Mouse (Mus musculus) heart, adult 2 months (tissue): ENCODE results near the gene Ippk. TPM values are rescaled to one million over a fixed set of nuclear protein-coding genes. Genes with fewer than 3 reads are reported as not detected.

Experiments used
- DNase-seq, 2 experiments: peaks; one replicate each; pipeline ENCODE4 v3.0.0; 2021
- H3K27ac ChIP-seq: fragments of 200-600 bp; 2 replicates; pipeline ENCODE4 v1.8.1; 2022
- H3K27me3 ChIP-seq: fragments of 200-500 bp; 2 replicates; pipeline ENCODE4 v1.6.1; 2012; ENCODE audit warnings: mild to moderate bottlenecking, low read length, inconsistent platforms, mixed read lengths; ENCODE audit not compliant: control insufficient read depth, insufficient read depth
- H3K36me3 ChIP-seq: fragments of 200-500 bp; 2 replicates; pipeline ENCODE4 v1.6.1; 2012; ENCODE audit warnings: low read length, inconsistent platforms; ENCODE audit not compliant: control insufficient read depth, insufficient read depth
- H3K4me1 ChIP-seq: fragments of 200-500 bp; 2 replicates; pipeline ENCODE4 v1.6.1; 2011; ENCODE audit warnings: low read length; ENCODE audit not compliant: control insufficient read depth, insufficient read depth
- H3K4me3 ChIP-seq: fragments of 200-600 bp; 2 replicates; pipeline ENCODE4 v1.8.1; 2022
- H3K79me2 ChIP-seq: fragments of 200-500 bp; replicated peaks from 2 replicates; pipeline ENCODE4 v1.6.1; 2012; ENCODE audit warnings: mild to moderate bottlenecking, inconsistent platforms, low read length, moderate library complexity, mixed read lengths; ENCODE audit not compliant: control insufficient read depth, insufficient read depth
- H3K9ac ChIP-seq: fragments of 200-500 bp; 2 replicates; pipeline ENCODE4 v1.6.1; 2012; ENCODE audit warnings: low read depth, mild to moderate bottlenecking, control low read depth, inconsistent platforms, low read length, mixed read lengths
- CTCF ChIP-seq: fragments of 200-600 bp; IDR thresholded peaks from 2 replicates; pipeline ENCODE4 v1.8.1; 2022; ENCODE audit warnings: antibody characterized with exemption, mild to moderate bottlenecking, moderate library complexity
- EP300 ChIP-seq: fragments of 200-500 bp; IDR thresholded peaks from 2 replicates; pipeline ENCODE4 v1.6.1; 2011; ENCODE audit warnings: low read depth, low read length, control low read depth; ENCODE audit not compliant: insufficient read depth
- POLR2A ChIP-seq: fragments of 200-500 bp; IDR thresholded peaks from 2 replicates; pipeline ENCODE4 v1.6.1; 2011; ENCODE audit warnings: mild to moderate bottlenecking, low read depth, low read length, control low read depth; ENCODE audit not compliant: insufficient read depth
- WGBS: fragments of 180-500 bp; shearing (Covaris S2); methylation state at CpG from one replicate; pipeline ENCODE4 v1.1.7; 2018; 5-methylcytosine and 5-hydroxymethylcytosine counted together
- intact Hi-C: fragments of 180-260 bp; cut with DNase I; formaldehyde crosslinking; loops from one replicate; pipeline ENCODE4 v1.15.1; 2025
- polyA plus RNA-seq: library from polyadenylated mRNA; depleted of rRNA; stranded (reverse); fragments of >200 nt; gene quantifications from 2 replicates; pipeline ENCODE4 v1.2.3, GENCODE M21; 2012
- total RNA-seq, 2 experiments: library from RNA; stranded (reverse); gene quantifications; 2 replicates each; pipeline ENCODE4 v1.2.3; 2021

Gene Ippk
- total and polyA plus RNA-seq, 3 experiments, result 4.3 to 7.3 (median 6.7) TPM

- peak overlapping the region; percentile 5; the same call in 1 of the 2 replicates for H3K27ac ChIP-seq
- H3K4me1 ChIP-seq, result peaks cover 12% of the 10 kb centered on the region
- H3K27me3 ChIP-seq, result no peaks in the 10 kb centered on the region
- H3K36me3 ChIP-seq, result peaks cover 8% of the 10 kb centered on the region
- H3K79me2 ChIP-seq, result no peaks in the 10 kb centered on the region
- DNase-seq, result no peak
- intact Hi-C loops, result no loop called here
- TF ChIP-seq EP300 (no peak), CTCF (no peak), POLR2A (no peak)
- H3K4me3 ChIP-seq, result no peak overlapping the region
- H3K9ac ChIP-seq, result no peak overlapping the region
- 89% methylated on average over 3 of the region's 3 CpGs for WGBS
Observed at GRCm38 (mm10) chr13:49477887-49478286, 56.8 kb downstream of the Ippk start.

- TF ChIP-seq POLR2A (no peak), CTCF (no peak), EP300 (no peak)
- intact Hi-C loops, result no loop called here
- H3K4me1 ChIP-seq, result peaks cover 12% of the 10 kb centered on the region
- H3K36me3 ChIP-seq, result peaks cover 8% of the 10 kb centered on the region
- 84% methylated on average over 6 of the region's 6 CpGs for WGBS
- H3K27me3 ChIP-seq, result no peaks in the 10 kb centered on the region
- H3K9ac ChIP-seq, result no peak overlapping the region
- H3K4me3 ChIP-seq, result no peak overlapping the region
- H3K79me2 ChIP-seq, result no peaks in the 10 kb centered on the region
- no peak for DNase-seq
- peak overlapping the region; percentile 93 for H3K27ac ChIP-seq
Observed at GRCm38 (mm10) chr13:49478851-49479374, 57.9 kb downstream of the Ippk start.

- TF ChIP-seq POLR2A (no peak), EP300 (peak; percentile 92)
- peak; percentile 45 to 47 for DNase-seq
- Histone ChIP-seq H3K79me2 (no peaks in the 10 kb centered on the region), H3K9ac (no peak overlapping the region), H3K4me3 (no peak overlapping the region), H3K27ac (peak overlapping the region; percentile 93), H3K36me3 (peaks cover 8% of the 10 kb centered on the region), H3K27me3 (no peaks in the 10 kb centered on the region), H3K4me1 (peaks cover 12% of the 10 kb centered on the region)
- intact Hi-C loops, result no loop called here
- WGBS, result 40% methylated on average over 4 of the region's 4 CpGs
Observed at GRCm38 (mm10) chr13:49479399-49479798, 58.4 kb downstream of the Ippk start.

- Histone ChIP-seq H3K27ac (peak overlapping the region; percentile 93), H3K79me2 (no peaks in the 10 kb centered on the region), H3K27me3 (no peaks in the 10 kb centered on the region), H3K9ac (no peak overlapping the region), H3K36me3 (peaks cover 8% of the 10 kb centered on the region), H3K4me1 (peaks cover 12% of the 10 kb centered on the region), H3K4me3 (no peak overlapping the region)
- TF ChIP-seq EP300 (peak; percentile 100), POLR2A (peak; percentile 61), CTCF (no peak)
- WGBS, result 7% methylated on average over 2 of the region's 2 CpGs
- peak; percentile 83 to 90 for DNase-seq
- intact Hi-C loops, result loop anchor here (2.0 kb wide), 1 partner anchor 27 kb away; no protein-coding TSS in a partner anchor
Observed at GRCm38 (mm10) chr13:49480057-49480456, 59.0 kb downstream of the Ippk start.

- TF ChIP-seq POLR2A (no peak), CTCF (no peak), EP300 (no peak)
- WGBS, result 40% methylated on average over 5 of the region's 5 CpGs
- intact Hi-C loops, result loop anchor here (2.0 kb wide), 1 partner anchor 26 kb away; no protein-coding TSS in a partner anchor
- DNase-seq, result peak; percentile 44 to 48
- H3K27me3 ChIP-seq, result no peaks in the 10 kb centered on the region
- H3K27ac ChIP-seq, result peak overlapping the region; percentile 93
- H3K4me3 ChIP-seq, result no peak overlapping the region
- peaks cover 8% of the 10 kb centered on the region for H3K36me3 ChIP-seq
- H3K4me1 ChIP-seq, result peaks cover 12% of the 10 kb centered on the region
- H3K79me2 ChIP-seq, result no peaks in the 10 kb centered on the region
- peak overlapping the region; percentile 51 for H3K9ac ChIP-seq
Observed at GRCm38 (mm10) chr13:49480551-49480950, 59.5 kb downstream of the Ippk start.

GRCm38 (mm10) chr13:49485388-49485787, 64.3 kb downstream of the Ippk start:
- peaks cover 6% of the 10 kb centered on the region for H3K4me1 ChIP-seq

More at GRCm38 (mm10) chr13:49485388-49485787, 64.3 kb downstream of the Ippk start:
- no peak for DNase-seq
- no peak overlapping the region for H3K27ac ChIP-seq
- 94% methylated on average over 5 of the region's 5 CpGs for WGBS
- H3K79me2 ChIP-seq, result no peaks in the 10 kb centered on the region
- no peak for TF ChIP-seq CTCF
- TF ChIP-seq POLR2A, result no peak
- no peak for TF ChIP-seq EP300
- H3K27me3 ChIP-seq, result no peaks in the 10 kb centered on the region
- H3K9ac ChIP-seq, result no peak overlapping the region
- no peak overlapping the region for H3K4me3 ChIP-seq
- intact Hi-C loops, result no loop called here
- peaks cover 5% of the 10 kb centered on the region for H3K36me3 ChIP-seq
